Comparison of ENCODE assay signal across 22 mouse cellular contexts in genomic region chr5:45136696-45137095, GRCm38 (mm10).
DNase-seq lines count a peak whose midpoint lies in the region; ATAC-seq and TF ChIP-seq lines count a peak whose summit lies in the region.
"Had no signal": no experiment of that assay in that cellular context is flagged by ENCODE, and none has a peak within 500 bp of the region (broad histone marks: within the 10 kb centered on the region; RNA-seq: fewer than 3 reads in every experiment).

No protein-coding gene starts in this region.

- 30% methylated on average over 3 of the region's 3 CpGs for WGBS in midbrain, embryonic 14.5 days
- WGBS in midbrain, embryonic 11.5 days = 54% methylated on average over 3 of the region's 3 CpGs
- WGBS in forebrain, postnatal 0 days = 35% methylated on average over 3 of the region's 3 CpGs

- H3K9ac ChIP-seq in midbrain, embryonic 14.5 days (replicated peaks; ENCODE audit: low read length) = no peak overlapping the region; the same call in 1 of the 2 replicates
- H3K9ac ChIP-seq in midbrain, embryonic 11.5 days (ENCODE audit: low read length) = no peak overlapping the region
- H3K9ac ChIP-seq in forebrain, postnatal 0 days = no peak overlapping the region
- H3K9ac ChIP-seq: embryonic facial prominence, embryonic 12.5 days; heart, embryonic 13.5 days; lung, embryonic 14.5 days; stomach, embryonic 15.5 days had no signal

- TF ChIP-seq CTCF in embryonic fibroblast, embryonic 13.5 days (IDR thresholded peaks at IDR 0.05; ENCODE audit: borderline replicate concordance, insufficient read depth, low read length) = no peak
- no peak for TF ChIP-seq CTCF in forebrain, postnatal 0 days (IDR thresholded peaks at IDR 0.05; ENCODE audit: low read depth)

- no peaks in the 10 kb centered on the region for H3K27me3 ChIP-seq in midbrain, embryonic 14.5 days (ENCODE audit: control insufficient read depth, insufficient read depth, low read length)
- H3K27me3 ChIP-seq in midbrain, embryonic 11.5 days (ENCODE audit: control insufficient read depth, insufficient read depth, low read length) = no peaks in the 10 kb centered on the region
- no peaks in the 10 kb centered on the region for H3K27me3 ChIP-seq in forebrain, postnatal 0 days (ENCODE audit: insufficient read depth, low read length)
- H3K27me3 ChIP-seq: embryonic facial prominence, embryonic 12.5 days; heart, embryonic 13.5 days; stomach, embryonic 15.5 days had no signal

- H3K27ac ChIP-seq in midbrain, embryonic 14.5 days (replicated peaks; ENCODE audit: low read depth, low read length) = 0 out of 2 replicates have a peak overlapping the region, but pooled peaks have one; percentile 27
- no peak overlapping the region for H3K27ac ChIP-seq in midbrain, embryonic 11.5 days (ENCODE audit: low read depth, low read length)
- peak overlapping the region; percentile 41 for H3K27ac ChIP-seq in embryonic fibroblast, embryonic 13.5 days (ENCODE audit: insufficient read depth, low read length)
- H3K27ac ChIP-seq in forebrain, postnatal 0 days (ENCODE audit: low read depth, low read length) = peak overlapping the region; percentile 47; the same call in 1 of the 2 replicates
- H3K27ac ChIP-seq: embryonic facial prominence, embryonic 12.5 days; heart, embryonic 13.5 days; kidney, postnatal 0 days; limb, embryonic 10.5 days; macrophage; stomach, embryonic 15.5 days had no signal

- intact Hi-C loops in heart, postnatal 14 days (cut with DNase I) = no loop called here

- no peak overlapping the region for H3K4me2 ChIP-seq in midbrain, embryonic 14.5 days (ENCODE audit: low read length)
- no peak overlapping the region for H3K4me2 ChIP-seq in midbrain, embryonic 11.5 days
- no peak overlapping the region for H3K4me2 ChIP-seq in forebrain, postnatal 0 days (ENCODE audit: low read depth)
- H3K4me2 ChIP-seq: embryonic facial prominence, embryonic 12.5 days; heart, embryonic 13.5 days; liver, embryonic 11.5 days; lung, embryonic 14.5 days; stomach, embryonic 15.5 days had no signal

- 0 out of 2 replicates have a peak, but pooled peaks cover 2% of the 10 kb centered on the region for H3K4me1 ChIP-seq in midbrain, embryonic 14.5 days (ENCODE audit: control insufficient read depth, insufficient read depth, low read length)
- 0 out of 2 replicates have a peak, but pooled peaks cover 2% of the 10 kb centered on the region for H3K4me1 ChIP-seq in midbrain, embryonic 11.5 days (ENCODE audit: control insufficient read depth, insufficient read depth, low read length)
- no peaks in the 10 kb centered on the region for H3K4me1 ChIP-seq in embryonic fibroblast, embryonic 13.5 days (ENCODE audit: control insufficient read depth, insufficient read depth, low read length)
- no peaks in the 10 kb centered on the region; the same call in 1 of the 2 replicates for H3K4me1 ChIP-seq in forebrain, postnatal 0 days (ENCODE audit: insufficient read depth)
- H3K4me1 ChIP-seq: embryonic facial prominence, embryonic 12.5 days; heart, embryonic 13.5 days; stomach, embryonic 15.5 days had no signal

- DNase-seq in midbrain, embryonic 14.5 days = no peak
- no peak for DNase-seq in midbrain, embryonic 11.5 days (ENCODE audit: low spot score, missing footprints)
- no peak for DNase-seq in forebrain, postnatal 0 days
- DNase-seq in heart, postnatal 14 days = no peak
- no peak for DNase-seq in cerebellum, postnatal 25 days
- DNase-seq in cerebellum, postnatal 36 days = no peak
- DNase-seq: adrenal gland, postnatal 25 days; cerebellum, adult 18-20 months; heart, adult 11 months; heart, postnatal 4 days; lung, embryonic 14.5 days; right cerebral cortex, adult 18-20 months; thymus, adult 2 months had no signal

- no peak for ATAC-seq in midbrain, embryonic 14.5 days (ENCODE audit: low FRiP score, low TSS enrichment)
- ATAC-seq in midbrain, embryonic 11.5 days (ENCODE audit: low FRiP score) = no peak
- ATAC-seq in forebrain, postnatal 0 days = no peak
- ATAC-seq: intestine, embryonic 16.5 days had no signal

- no peaks in the 10 kb centered on the region for H3K9me3 ChIP-seq in midbrain, embryonic 14.5 days (ENCODE audit: control insufficient read depth, low read length)
- H3K9me3 ChIP-seq in midbrain, embryonic 11.5 days (ENCODE audit: control insufficient read depth, low read length) = no peaks in the 10 kb centered on the region
- peaks cover 5% of the 10 kb centered on the region; the same call in 1 of the 2 replicates for H3K9me3 ChIP-seq in forebrain, postnatal 0 days (ENCODE audit: low read length)
- H3K9me3 ChIP-seq: embryonic facial prominence, embryonic 12.5 days; heart, embryonic 13.5 days; limb, embryonic 10.5 days; stomach, embryonic 15.5 days had no signal

- no peak overlapping the region for H3K4me3 ChIP-seq in midbrain, embryonic 14.5 days (replicated peaks; ENCODE audit: low read depth, low read length)
- no peak overlapping the region for H3K4me3 ChIP-seq in midbrain, embryonic 11.5 days (ENCODE audit: low read depth, low read length)
- H3K4me3 ChIP-seq in embryonic fibroblast, embryonic 13.5 days (ENCODE audit: insufficient read depth, low read length) = no peak overlapping the region
- no peak overlapping the region for H3K4me3 ChIP-seq in forebrain, postnatal 0 days (ENCODE audit: low read depth, low read length)
- H3K4me3 ChIP-seq: embryonic facial prominence, embryonic 12.5 days; heart, embryonic 13.5 days; limb, embryonic 10.5 days; stomach, embryonic 15.5 days had no signal

- TF ChIP-seq POLR2A in embryonic fibroblast, embryonic 13.5 days (IDR thresholded peaks at IDR 0.05; ENCODE audit: low read depth, low read length) = no peak

- no peaks in the 10 kb centered on the region for H3K36me3 ChIP-seq in midbrain, embryonic 14.5 days (ENCODE audit: control insufficient read depth, insufficient read depth, low read length)
- H3K36me3 ChIP-seq in midbrain, embryonic 11.5 days (ENCODE audit: control insufficient read depth, insufficient read depth, low read length) = no peaks in the 10 kb centered on the region
- H3K36me3 ChIP-seq in forebrain, postnatal 0 days (ENCODE audit: insufficient read depth) = no peaks in the 10 kb centered on the region
- H3K36me3 ChIP-seq: embryonic facial prominence, embryonic 12.5 days; heart, embryonic 13.5 days; limb, embryonic 10.5 days; stomach, embryonic 15.5 days had no signal
